Mouse (Mus musculus) adrenal gland (tissue): ENCODE measurements around the gene Gmeb1.
"Not testable (repeated sequence)": the region's sequence is repeated elsewhere in the genome, so short reads cannot be mapped to it uniquely, and the experiment has no call there.

ENCODE experiments used
- intact Hi-C: fragments of 180-260 bp; cut with DNase I; formaldehyde crosslinking; loops from one replicate; pipeline ENCODE4 v1.15.1; 2025

Gene Gmeb1

GRCm38 (mm10) chr4:132238356-132238755, 23.0 kb downstream of the Gmeb1 start:
- intact Hi-C loops: no loop called here

- intact Hi-C loops: no loop called here
Observed at GRCm38 (mm10) chr4:132234710-132235109, 26.7 kb downstream of the Gmeb1 start.

- intact Hi-C loops: no loop called here
Observed at GRCm38 (mm10) chr4:132230422-132230821, 31.0 kb downstream of the Gmeb1 start.

- intact Hi-C loops: not testable (repeated sequence)
Observed at GRCm38 (mm10) chr4:132222001-132222400, 39.4 kb downstream of the Gmeb1 start.

GRCm38 (mm10) chr4:132218439-132218838, 43.0 kb downstream of the Gmeb1 start:
- intact Hi-C loops: loop anchor here (5.0 to 10.0 kb wide), 2 partner anchors 34 to 116 kb away; no protein-coding TSS in a partner anchor

- intact Hi-C loops: loop anchor here (5.0 to 10.0 kb wide), 2 partner anchors 35 to 117 kb away; no protein-coding TSS in a partner anchor
Observed at GRCm38 (mm10) chr4:132217781-132218180, 43.6 kb downstream of the Gmeb1 start.

- intact Hi-C loops: loop anchor here (5.0 to 10.0 kb wide), 2 partner anchors 36 to 118 kb away; no protein-coding TSS in a partner anchor
Observed at GRCm38 (mm10) chr4:132216602-132217001, 44.8 kb downstream of the Gmeb1 start.

GRCm38 (mm10) chr4:132214847-132215246, 46.6 kb downstream of the Gmeb1 start:
- intact Hi-C loops: loop anchor here (5.0 to 10.0 kb wide), 3 partner anchors 37 to 120 kb away; partner anchors contain the start of gene Taf12

- intact Hi-C loops: loop anchor here (5.0 to 10.0 kb wide), 2 partner anchors 60 to 123 kb away; partner anchors contain the start of gene Taf12
Observed at GRCm38 (mm10) chr4:132211953-132212734, 49.3 kb downstream of the Gmeb1 start, which contains the start of gene Ythdf2. Ythdf2 (minus strand) TSS chr4:132212303.

GRCm38 (mm10) chr4:132211091-132211942, 50.1 kb downstream of the Gmeb1 start:
- intact Hi-C loops: loop anchor here (5.0 to 10.0 kb wide), 2 partner anchors 61 to 123 kb away; partner anchors contain the start of gene Taf12

GRCm38 (mm10) chr4:132210325-132210724, 51.1 kb downstream of the Gmeb1 start:
- intact Hi-C loops: loop anchor here (5.0 to 10.0 kb wide), 2 partner anchors 62 to 124 kb away; partner anchors contain the start of gene Taf12

- intact Hi-C loops: no loop called here
Observed at GRCm38 (mm10) chr4:132209299-132209698, 52.1 kb downstream of the Gmeb1 start.

GRCm38 (mm10) chr4:132207280-132207679, 54.1 kb downstream of the Gmeb1 start:
- intact Hi-C loops: no loop called here

GRCm38 (mm10) chr4:132198771-132199170, 62.6 kb downstream of the Gmeb1 start:
- intact Hi-C loops: no loop called here

- intact Hi-C loops: no loop called here
Observed at GRCm38 (mm10) chr4:132198285-132198712, 63.1 kb downstream of the Gmeb1 start.

- intact Hi-C loops: no loop called here
Observed at GRCm38 (mm10) chr4:132194975-132195374, 66.4 kb downstream of the Gmeb1 start.

GRCm38 (mm10) chr4:132194373-132194772, 67.0 kb downstream of the Gmeb1 start:
- intact Hi-C loops: no loop called here

- intact Hi-C loops: no loop called here
Observed at GRCm38 (mm10) chr4:132187826-132188401, 73.5 kb downstream of the Gmeb1 start.

- intact Hi-C loops: no loop called here
Observed at GRCm38 (mm10) chr4:132183162-132183561, 78.2 kb downstream of the Gmeb1 start.

GRCm38 (mm10) chr4:132181721-132182658, 79.4 kb downstream of the Gmeb1 start:
- intact Hi-C loops: no loop called here
